Mouse (Mus musculus) skeletal muscle tissue, adult 2 months (tissue): ENCODE results near the gene Shroom1.
"Not testable (repeated sequence)": the region's sequence is repeated elsewhere in the genome, so short reads cannot be mapped to it uniquely, and the experiment has no call there.

Experiments
- DNase-seq: peaks from one replicate; pipeline ENCODE4 v3.0.0-alpha.2; 2012; ENCODE audit warnings: low read depth, low spot score

Shroom1 gene

DNA sequence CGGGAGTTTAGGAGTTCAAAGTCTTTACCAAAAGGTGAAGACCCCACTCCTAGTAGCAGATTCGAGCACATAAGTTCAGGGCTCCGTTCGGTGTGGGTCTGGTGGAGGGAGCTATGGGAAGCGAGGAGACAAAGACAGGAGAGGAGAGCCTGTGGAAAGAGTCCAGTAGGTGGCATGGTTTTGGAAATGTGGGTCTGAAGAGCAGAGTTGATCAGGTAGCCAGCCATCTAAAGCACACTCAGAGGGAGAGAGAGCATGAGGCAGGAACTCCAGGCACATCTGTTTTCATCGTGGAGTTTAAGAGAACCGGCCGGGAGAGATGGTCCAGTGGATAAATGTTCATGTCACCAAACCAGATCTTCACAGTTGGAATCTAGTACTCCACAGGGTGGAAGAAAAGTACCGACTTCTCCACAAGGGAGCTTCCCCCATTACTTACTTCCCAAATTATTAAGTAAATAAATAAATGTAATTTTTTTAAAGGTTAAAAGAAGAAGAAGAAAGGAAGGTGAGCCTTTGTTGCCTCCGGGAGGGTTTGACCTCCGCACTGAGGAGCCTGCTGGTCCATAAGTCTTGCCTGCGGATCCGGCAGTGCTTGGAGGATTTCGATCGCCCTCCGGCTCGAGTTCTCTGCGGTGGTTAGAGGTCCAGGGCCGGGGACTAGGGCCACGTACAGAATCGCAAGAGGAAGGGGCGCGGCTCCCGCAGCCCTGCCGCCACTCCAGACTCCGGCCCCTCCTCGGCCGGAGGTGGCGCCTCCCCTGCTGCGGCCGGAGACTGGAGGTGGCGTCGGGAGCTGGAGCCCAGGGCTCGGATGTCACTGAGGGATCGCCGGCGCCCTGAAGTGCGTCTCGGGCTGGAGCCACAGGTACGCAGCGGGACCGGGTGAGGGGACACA, at the start of gene Shroom1, which contains the start of gene Gm10447:
Gene Shroom1, plus strand, starts transcription at position 732 of the 898 bp plus-strand sequence.
Gene Gm10447, minus strand, starts transcription at position 637 of the 898 bp plus-strand sequence.
- no peak for DNase-seq

DNA sequence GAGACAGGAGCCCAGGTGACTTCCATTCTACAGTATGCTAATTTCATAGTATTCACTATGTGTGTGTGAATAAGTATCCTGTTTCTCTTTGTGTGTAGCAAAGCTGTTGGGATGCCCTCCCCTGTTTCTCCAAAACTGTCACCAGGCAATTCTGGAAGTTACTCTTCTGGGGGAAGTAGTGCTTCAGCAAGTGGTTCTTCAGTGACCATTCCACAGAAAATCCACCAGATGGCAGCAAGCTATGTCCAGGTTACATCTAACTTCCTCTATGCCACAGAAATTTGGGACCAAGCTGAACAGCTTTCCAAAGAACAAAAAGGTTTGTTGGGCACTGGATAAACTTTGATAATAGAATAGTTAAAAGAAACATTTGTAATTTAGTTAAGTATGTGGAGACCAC, 45.3 kb upstream of the Shroom1 start:
- DNase-seq, result no peak

DNA sequence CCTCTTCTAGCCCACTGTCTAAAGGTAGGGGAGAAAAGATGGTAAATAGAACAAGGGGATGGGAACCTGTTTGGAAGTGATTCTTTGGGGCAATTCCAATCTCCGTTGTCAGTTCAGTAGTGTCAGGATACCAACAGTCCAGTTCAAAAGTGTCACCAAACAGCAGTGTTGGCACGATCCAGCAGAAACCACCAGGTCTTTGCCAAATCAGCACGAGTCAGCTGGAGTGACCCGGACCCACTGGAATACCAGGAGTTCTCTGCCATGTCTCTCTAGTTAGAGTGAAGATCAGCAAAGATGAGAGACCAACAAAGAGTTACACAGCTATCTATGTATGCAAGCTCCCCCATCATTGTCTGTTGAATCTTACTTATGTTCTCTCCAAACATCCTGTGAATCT, 43.1 kb upstream of the Shroom1 start:
- DNase-seq, result no peak

DNA sequence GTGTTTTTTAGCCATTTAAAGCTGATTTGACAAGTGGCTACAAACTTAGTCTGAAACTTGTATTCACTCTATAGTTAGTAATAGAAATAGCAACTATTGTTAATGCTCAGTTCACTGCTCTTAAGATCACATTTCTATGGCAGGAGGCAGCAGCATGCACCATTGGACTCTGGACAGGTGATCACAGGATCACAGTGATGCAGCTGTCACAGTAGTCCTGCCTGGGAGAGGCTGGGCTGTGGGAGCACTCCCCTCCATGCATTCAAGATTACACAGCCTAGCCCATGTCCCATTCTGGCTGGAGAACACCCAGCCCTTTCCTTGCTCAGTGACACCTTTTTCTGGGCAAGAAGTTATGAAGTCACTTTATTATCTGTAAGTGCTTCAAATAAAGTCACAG, 39.0 kb upstream of the Shroom1 start:
- DNase-seq, result no peak

DNA sequence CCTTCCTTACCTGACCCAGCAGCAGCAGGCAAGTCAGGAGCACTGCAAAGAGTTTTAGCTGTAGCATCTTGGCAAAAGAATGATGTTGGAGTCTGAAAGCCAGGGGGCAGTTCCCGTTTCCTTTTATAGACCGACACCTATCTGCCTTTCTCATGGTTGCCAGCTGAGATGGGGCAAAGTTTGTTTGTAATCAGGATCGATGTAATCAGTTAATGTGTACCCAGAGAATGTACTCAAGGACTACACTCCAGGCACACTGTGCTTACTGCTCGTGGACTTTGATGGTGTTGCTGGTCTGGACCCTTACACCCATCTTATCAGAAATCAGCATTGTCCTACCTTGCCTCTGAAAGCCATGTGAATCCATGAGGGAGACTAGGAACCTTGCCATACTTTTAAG, 34.0 kb upstream of the Shroom1 start, which contains the start of gene Leap2:
Gene Leap2, minus strand, starts transcription at position 135 of the 400 bp plus-strand sequence.
- DNase-seq, result no peak

DNA sequence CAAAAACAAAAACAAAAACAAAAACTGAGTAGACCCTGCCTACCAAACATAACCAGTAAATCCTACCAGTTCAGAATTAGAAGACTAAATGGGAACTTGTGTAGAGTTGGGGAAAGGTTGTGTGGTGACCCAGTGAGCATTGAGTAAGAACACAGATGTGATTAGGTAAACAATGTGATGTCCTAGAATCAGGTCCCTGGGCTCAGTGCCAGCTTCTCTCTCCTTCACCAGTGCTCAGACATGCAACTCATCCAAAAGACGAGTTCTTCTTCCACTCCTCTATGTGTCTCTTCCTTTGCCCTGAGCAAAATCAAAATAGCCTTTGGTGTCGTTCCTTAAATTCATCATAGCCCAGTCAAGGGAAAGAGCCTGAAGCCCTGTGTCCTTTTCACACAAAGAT, 32.2 kb upstream of the Shroom1 start:
- DNase-seq, result no peak

DNA sequence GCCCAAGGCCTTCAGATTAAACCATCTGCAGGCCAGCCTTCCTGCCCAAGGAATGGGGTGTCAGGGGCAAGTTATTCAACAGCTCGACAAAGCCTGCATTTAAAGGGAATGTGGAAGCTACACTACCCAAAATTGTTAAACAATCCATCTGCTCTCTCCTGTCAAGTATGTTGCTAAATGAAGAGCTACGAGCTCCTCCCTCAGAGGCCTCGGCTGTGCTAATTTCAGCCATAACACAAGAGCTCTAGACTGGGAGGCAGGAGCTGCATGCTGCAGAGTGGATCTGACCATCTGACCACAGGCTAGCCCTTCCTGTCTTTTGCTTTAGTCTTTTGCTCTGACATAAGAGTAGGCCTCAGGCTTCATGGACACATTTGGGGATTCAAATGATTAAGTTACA, 31.8 kb upstream of the Shroom1 start:
- no peak for DNase-seq

DNA sequence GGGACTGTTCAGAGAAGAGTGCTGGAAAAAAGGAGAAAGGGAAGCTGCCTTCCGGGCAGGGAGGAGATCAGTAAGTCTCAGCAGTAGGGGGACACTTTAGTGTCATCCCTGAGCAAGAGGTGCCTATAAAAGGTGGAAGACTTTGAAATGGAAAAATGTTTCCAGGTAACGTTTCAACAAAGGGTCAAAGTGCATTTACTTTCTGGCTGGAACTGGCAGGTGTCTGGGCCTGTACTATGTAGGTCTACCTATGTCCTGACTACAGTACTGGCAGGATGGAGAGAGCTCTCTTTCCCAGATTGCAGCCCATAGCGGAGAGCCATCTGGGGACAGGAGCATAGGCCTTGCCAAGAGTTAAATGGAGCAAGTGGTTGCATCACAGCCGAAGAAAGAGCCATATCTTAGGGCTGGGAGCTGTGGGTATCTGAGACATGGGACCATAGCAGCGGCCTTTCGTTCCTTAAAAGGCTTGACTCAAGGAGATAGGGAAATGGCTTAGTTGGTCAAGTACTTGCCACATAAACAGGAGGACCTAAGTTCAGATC, 31.2 kb upstream of the Shroom1 start:
- DNase-seq, result no peak

DNA sequence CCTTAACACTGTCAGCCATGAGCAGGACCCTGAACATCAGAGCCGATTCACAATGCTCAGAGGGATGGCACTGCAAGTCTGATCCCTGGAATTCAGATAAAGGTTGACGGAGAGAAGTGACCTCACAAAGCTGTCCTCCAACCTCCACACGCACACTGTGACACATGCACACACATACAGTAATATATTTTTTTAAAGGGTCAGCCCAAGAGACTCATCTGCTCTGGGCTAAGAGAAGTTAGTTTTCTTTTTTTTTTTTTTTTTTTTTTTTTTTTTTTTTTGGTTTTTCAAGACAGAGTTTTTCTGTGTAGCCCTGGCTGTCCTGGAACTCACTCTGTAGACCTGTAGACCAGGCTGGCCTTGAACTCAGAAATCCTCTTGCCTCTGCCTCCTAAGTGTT, 30.1 kb upstream of the Shroom1 start:
- DNase-seq, result not testable (repeated sequence)

DNA sequence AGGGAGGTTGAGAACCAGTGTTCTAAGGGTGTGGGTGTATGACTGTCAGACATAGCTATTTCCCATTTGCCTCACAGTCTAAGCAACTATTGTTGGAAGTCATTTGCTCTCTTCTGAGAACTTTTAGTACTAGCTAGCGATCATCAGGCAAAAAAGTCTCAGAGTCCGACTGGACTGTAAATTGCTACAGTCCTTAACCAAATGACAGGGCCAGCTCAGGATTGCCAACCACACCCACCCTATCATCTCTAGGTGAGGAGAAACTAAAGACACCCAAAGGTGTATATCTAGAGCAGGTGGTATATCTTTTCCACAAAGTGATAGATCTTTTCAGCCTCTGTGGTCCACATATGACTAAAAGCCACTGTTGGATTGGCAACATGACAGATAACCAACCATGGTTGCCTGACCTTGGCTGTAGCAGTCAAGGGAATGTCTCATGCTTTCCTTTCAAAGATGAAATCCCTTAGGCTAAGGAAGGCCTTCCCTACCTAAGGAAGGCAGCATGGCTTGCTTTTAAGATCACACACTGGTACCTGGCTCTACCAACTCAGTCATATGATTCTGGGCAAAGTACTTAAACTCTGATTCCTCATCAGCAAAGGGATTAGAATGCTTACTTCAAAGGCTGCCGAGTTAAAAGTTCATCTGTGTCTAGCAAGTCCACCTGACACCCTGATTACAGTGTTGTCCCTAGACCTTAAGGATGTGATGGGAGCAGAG, 28.9 kb upstream of the Shroom1 start:
- no peak for DNase-seq

DNA sequence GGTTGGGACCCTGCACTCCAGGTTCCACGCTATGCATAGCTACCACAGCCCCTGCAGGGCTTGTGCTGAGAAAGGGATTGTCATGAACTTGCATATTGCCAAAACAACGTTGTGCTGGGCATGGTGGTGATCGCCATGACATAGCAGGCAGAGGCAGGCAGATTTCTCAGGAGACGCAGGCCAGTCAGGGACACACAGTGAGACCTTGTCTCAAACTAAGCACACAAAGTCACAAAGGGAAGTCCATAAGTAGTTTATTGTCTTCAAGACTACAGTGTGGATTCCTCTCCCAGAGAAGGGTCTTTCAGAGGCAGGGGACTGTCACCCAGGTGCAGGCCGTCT, 28.3 kb upstream of the Shroom1 start:
- DNase-seq, result no peak

DNA sequence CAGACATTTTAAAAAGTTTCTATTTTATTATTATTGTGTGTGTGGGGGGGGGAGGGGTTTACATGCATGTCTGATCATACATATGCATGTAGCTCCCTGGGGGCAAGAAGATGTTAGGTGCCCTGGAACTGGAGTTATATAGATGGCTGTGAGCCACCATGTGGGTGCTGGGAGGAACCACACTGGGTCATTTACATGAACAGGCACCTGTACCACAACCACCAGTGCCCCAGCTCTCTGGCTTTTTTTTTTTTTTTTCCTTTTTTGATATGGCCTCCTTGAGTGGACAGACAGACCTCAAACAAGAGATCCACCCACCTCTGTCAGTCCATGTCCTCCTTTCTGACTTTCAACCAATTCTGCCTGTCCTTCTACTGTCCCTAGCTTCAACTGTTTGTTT, 27.8 kb upstream of the Shroom1 start:
- DNase-seq, result no peak

DNA sequence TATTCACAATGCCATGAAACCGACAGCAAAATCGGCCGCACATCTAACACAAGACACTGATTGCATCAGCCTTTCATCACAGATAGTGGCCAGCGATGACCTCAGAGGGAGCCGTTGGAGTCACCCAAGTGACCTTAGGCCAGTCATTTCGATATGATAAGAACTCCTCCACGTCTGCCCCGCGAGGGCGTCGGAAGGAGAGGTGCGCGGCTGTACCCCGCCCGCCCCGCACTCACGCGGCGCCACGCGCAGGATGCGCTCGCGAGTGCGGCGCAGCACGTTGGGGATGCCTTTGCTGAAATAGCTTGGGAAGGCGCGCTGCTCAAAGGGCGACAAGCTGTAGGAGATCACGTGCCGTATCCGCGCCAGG, 26.7 kb upstream of the Shroom1 start:
- DNase-seq, result peak; percentile 38

DNA sequence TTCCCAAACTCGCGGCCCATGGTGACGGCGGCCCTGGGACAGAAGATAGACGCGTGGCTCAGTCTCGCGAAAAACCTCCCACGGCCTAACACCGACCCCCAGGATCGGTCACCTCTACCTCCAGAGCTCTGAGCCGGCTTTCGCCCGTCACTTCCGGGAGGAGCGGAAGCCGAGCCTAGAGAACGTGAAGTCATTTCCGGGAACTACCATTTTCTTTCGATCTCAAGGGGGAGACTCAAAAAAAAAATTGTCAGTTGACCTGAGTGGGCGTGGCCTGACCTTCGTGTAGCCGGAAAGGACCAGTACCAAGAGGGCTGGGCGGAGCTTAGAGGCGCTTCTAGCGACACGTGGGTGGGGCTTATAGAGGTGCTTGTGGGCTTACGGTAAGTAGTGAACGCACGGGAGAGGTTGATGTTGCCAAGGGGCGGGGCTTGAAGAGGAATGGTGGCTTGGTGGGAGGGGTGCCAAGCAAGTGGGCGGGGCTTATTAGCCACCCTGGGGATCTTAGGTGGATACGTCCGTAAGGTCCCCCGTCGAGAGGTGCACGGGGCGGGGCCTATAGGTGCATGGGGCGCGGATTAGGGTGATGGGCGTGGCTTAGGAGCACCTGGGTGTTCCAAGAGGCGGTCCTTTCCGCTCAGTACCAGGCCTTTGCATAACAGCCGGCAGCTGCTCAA, 26.2 kb upstream of the Shroom1 start, which contains the start of the genes Uqcrq and Gdf9:
Gene Uqcrq, minus strand, starts transcription at position 162 of the 677 bp plus-strand sequence.
Gene Gdf9, plus strand, starts transcription at position 354 of the 677 bp plus-strand sequence.
- peak; percentile 100 for DNase-seq

DNA sequence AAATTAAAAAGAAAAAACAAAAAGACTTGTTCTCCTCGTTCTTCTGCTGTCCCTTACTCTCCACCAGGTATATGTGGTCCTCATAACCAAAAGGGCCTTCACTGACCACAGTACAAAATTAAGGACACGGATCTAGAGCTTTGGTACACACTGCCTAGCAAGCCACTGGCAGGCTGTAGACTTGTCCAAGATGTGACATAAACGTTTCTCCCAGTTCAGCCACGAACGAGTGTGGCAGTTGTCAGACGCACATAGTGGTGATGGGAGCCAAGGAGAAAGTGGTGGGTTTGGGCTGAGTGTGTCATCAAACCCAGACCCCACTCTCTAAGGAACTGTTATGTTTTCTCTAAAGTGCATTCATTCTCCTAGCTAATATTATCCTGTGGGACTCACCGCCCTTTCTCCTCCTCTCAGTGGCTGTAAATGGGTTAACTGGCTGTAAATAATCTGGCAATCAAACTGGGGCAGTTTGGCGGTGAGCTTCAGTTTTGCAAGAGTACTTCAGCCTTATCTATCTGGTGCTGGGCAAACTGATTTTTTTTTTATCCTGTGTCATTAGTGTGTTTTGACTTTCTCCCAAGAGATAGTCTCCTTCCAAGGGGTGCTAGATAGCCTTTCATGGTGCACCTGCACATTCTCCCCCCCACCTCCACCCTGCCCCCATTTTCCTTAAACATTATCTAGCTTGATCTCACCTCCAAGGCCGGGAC, 25.5 kb upstream of the Shroom1 start:
- DNase-seq, result no peak

DNA sequence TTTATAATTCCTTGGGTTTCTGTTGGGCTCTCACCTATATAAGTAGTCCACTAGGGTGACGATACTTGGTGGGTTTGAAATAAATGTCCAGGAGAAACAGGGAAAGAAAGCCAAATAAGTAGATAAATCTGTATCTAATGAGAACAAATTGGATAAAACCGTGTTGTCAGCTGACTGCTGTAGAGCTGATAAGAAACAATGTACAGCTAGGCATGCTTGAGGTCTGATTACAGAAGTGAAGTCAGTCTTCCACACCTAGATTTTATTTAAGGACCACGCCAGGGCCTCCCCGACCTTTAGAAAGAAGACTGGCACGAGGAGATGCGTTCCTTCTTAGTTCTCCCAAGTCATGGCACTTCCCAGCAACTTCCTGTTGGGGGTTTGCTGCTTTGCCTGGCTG, 23.9 kb upstream of the Shroom1 start:
- no peak for DNase-seq

DNA sequence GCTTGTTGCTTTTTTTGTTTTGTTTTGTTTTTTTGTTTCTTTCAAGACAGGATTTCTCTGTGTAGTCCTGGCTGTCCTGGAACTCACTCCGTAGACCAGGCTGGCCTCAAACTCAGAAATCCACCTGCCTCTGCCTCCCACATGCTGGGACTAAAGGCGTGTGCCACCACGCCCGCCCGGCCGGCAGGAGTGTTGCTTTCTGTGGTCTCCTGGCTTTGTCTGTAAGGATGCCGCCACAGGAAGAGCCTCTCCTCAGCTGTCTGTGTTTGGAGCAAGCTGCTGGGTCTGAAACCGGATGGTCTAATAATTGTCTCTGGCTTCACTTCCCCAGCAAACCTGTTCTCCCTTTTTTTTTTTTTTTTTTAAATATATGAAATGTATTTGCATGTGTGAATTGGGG, 21.5 kb upstream of the Shroom1 start:
- DNase-seq, result no peak

DNA sequence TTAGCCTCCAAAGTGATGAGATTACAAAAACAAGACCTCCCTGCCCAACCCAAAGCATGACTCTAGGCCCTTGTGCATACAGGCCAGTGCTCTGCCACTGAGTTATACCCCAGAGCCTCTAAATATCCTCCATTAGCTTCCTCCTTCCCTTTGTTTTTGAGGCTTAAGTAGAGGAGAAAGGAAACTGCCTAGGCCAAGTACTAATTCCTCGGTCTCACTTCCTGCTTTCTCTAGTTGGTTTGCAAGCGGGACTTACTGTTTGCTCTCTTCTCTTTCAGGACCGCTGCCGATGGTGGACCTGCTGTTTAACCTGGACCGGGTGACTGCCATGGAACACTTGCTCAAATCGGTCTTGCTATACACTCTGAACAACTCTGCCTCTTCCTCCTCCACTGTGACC, 20.7 kb upstream of the Shroom1 start:
- no peak for DNase-seq

DNA sequence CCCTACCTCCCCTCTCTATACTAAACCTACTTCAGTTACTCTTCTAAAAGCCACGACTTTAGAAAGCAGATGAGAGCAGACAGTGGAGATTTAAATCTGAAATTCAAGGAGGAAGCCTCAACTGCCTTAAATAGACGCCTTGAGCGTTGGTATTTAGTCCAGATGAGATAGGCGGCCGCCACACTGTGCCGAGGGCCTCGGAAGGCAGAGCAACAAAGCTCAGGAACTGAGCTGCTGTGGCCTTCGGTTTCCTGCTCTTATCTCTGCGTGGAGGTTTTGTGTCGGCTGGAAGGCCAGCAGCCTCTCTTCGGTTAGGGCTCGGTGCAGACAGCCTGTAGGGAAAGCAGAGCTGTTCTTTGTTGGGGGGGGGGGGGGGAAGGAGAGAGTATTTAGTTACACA, 15.1 kb upstream of the Shroom1 start:
- no peak for DNase-seq

DNA sequence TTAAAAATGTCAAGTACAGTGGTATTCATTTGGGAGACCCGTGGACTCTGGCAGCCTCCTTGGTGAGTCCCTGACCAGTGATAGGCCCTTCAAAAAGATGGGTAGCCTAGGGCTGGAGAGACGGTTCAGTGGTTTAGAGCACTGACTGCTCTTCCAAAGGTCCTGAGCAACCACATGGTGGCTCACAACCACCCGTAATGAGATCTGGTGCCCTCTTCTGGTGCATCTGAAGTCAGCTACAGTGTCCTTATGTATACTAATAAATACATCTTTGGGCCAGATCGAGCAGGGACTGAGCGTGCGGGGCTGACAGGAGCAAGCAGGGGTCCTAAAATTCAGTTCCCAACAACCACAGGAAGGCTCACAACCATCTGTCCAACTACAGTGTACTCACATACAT, 13.1 kb upstream of the Shroom1 start:
- DNase-seq, result no peak

DNA sequence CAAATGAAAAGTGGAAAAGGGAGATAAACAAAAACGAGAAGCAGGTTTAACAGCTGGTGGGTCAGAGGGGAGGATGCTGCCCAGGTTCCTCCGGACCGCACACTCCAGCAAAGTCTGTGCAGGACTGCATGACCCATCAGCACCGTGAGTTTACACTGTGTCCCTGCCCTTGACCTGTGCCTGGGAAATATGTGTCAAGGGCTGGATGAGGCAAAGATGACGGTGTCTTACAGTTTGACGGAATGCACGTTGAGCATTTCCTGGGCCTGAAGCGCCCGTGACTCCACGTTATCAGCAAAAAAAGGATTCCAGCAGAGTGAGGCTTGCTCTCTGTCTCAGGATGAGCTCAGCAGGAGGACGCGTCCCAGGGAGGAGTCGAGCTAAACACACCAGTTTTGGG, 11.4 kb upstream of the Shroom1 start:
- DNase-seq, result no peak
